ENCODE assay signal across 19 mouse cellular contexts in the genomic region with DNA sequence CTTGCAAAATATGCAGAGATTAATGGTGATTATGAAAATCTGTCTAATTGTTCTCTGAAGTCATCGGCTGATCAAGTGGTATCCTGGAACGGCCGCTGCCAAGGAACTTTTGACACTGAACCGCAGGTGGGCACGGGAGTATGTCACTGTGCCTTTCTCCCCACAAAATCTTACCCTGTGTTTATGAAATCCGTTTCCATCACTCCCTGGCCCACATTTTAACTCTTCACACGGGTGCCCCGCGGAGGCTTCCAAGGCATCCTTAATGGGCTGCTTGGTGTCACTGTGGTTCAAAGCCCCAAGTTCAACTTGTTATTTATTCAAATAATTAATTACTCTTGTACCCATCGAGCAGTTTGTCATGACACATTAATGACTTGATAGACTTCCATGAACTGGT.
"Had no signal": no experiment of that assay in that cellular context is flagged by ENCODE, and none has a peak within 500 bp of the region (broad histone marks: within the 10 kb centered on the region; RNA-seq: fewer than 3 reads in every experiment).

No protein-coding gene starts in this region.

- H3K9ac ChIP-seq: kidney, embryonic 15.5 days; limb, embryonic 12.5 days; limb, embryonic 15.5 days; liver, embryonic 14.5 days; liver, postnatal 0 days; lung, embryonic 14.5 days; neural tube, embryonic 12.5 days; neural tube, embryonic 15.5 days; stomach, embryonic 15.5 days had no signal

- H3K27ac ChIP-seq: kidney, embryonic 15.5 days; limb, embryonic 12.5 days; limb, embryonic 15.5 days; liver, embryonic 14.5 days; midbrain, embryonic 10.5 days; neural tube, embryonic 12.5 days; neural tube, embryonic 15.5 days; stomach, embryonic 15.5 days had no signal

- H3K4me2 ChIP-seq: kidney, embryonic 15.5 days; limb, embryonic 12.5 days; limb, embryonic 15.5 days; liver, embryonic 11.5 days; lung, embryonic 14.5 days; neural tube, embryonic 12.5 days; neural tube, embryonic 15.5 days; stomach, embryonic 15.5 days had no signal

- H3K9me3 ChIP-seq: kidney, embryonic 15.5 days; limb, embryonic 12.5 days; limb, embryonic 15.5 days; megakaryocyte, embryonic 14.5 days; midbrain, embryonic 10.5 days; neural tube, embryonic 12.5 days; neural tube, embryonic 15.5 days; stomach, embryonic 15.5 days had no signal

- ATAC-seq: liver, postnatal 0 days; lung, postnatal 0 days had no signal

- H3K4me1 ChIP-seq: stomach, embryonic 15.5 days had no signal

- H3K4me3 ChIP-seq: kidney, embryonic 15.5 days; limb, embryonic 12.5 days; limb, embryonic 15.5 days; megakaryocyte, embryonic 14.5 days; midbrain, embryonic 10.5 days; neural tube, embryonic 12.5 days; neural tube, embryonic 15.5 days; stomach, embryonic 15.5 days had no signal

- H3K36me3 ChIP-seq: limb, embryonic 15.5 days; stomach, embryonic 15.5 days had no signal

- H3K27me3 ChIP-seq: kidney, embryonic 15.5 days; limb, embryonic 12.5 days; limb, embryonic 15.5 days; megakaryocyte, embryonic 14.5 days; neural tube, embryonic 12.5 days; neural tube, embryonic 15.5 days; stomach, embryonic 15.5 days had no signal

- DNase-seq: kidney, postnatal 10 days; left cerebral cortex, postnatal 4 days; liver, postnatal 0 days; lung, embryonic 14.5 days; midbrain, embryonic 14.5 days; right cerebral cortex, postnatal 25 days; spleen, adult 18-20 months; thymus, postnatal 25 days had no signal
